Mouse (Mus musculus): ENCODE measurements at regions not wholly inside any gene's neighbourhood (a gene's known extent, or its start where the extent isn't known, plus 50 kb on each side); places are given as distances from the start of the nearest gene placed in this dataset.

- no peak overlapping the region for H3K4me3 ChIP-seq
- H3K27ac ChIP-seq = peak overlapping the region; percentile 50
- no peak for DNase-seq
- TF ChIP-seq POLR2A (IDR thresholded peaks at IDR 0.05; ENCODE audit: insufficient read depth, low read depth, low read length) = no peak
- TF ChIP-seq CTCF (IDR thresholded peaks at IDR 0.05) = no peak
- no peak for TF ChIP-seq EP300 (IDR thresholded peaks at IDR 0.05; ENCODE audit: insufficient read depth, low read depth, low read length)
- peaks cover 2% of the 10 kb centered on the region; the same call in 1 of the 2 replicates for H3K36me3 ChIP-seq (ENCODE audit: control insufficient read depth, insufficient read depth, low read length)
- no peak overlapping the region for H3K9ac ChIP-seq (ENCODE audit: low read depth, low read length)
- H3K79me2 ChIP-seq (replicated peaks; ENCODE audit: control insufficient read depth, insufficient read depth, low read length) = no peaks in the 10 kb centered on the region
- 66% methylated on average over 2 of the region's 2 CpGs for WGBS
- peaks cover 1% of the 10 kb centered on the region; the same call in 1 of the 2 replicates for H3K4me1 ChIP-seq (ENCODE audit: control insufficient read depth, insufficient read depth, low read length)
- H3K27me3 ChIP-seq (ENCODE audit: control insufficient read depth, insufficient read depth, low read length) = no peaks in the 10 kb centered on the region
- intact Hi-C loops (cut with DNase I) = loop anchor here (10.0 kb wide), 1 partner anchor 296 kb away; no protein-coding TSS in a partner anchor
Measured at GRCm38 (mm10) chr3:21269130-21269440, 807.4 kb upstream of the Tbl1xr1 start.

GRCm38 (mm10) chr3:21270788-21271187, 805.7 kb upstream of the Tbl1xr1 start:
- no peak for DNase-seq
- no peaks in the 10 kb centered on the region for H3K27me3 ChIP-seq (ENCODE audit: control insufficient read depth, insufficient read depth, low read length)
- H3K79me2 ChIP-seq (replicated peaks; ENCODE audit: control insufficient read depth, insufficient read depth, low read length) = no peaks in the 10 kb centered on the region
- WGBS = 85% methylated on average over 3 of the region's 3 CpGs
- H3K4me1 ChIP-seq (ENCODE audit: control insufficient read depth, insufficient read depth, low read length) = peaks cover 1% of the 10 kb centered on the region; the same call in 1 of the 2 replicates
- H3K9ac ChIP-seq (ENCODE audit: low read depth, low read length) = no peak overlapping the region
- H3K36me3 ChIP-seq (ENCODE audit: control insufficient read depth, insufficient read depth, low read length) = peaks cover 2% of the 10 kb centered on the region; the same call in 1 of the 2 replicates
- no peak overlapping the region; the same call in 1 of the 2 replicates for H3K27ac ChIP-seq
- H3K4me3 ChIP-seq = no peak overlapping the region
- intact Hi-C loops (cut with DNase I) = loop anchor here (5.0 kb wide), 2 partner anchors 137 to 188 kb away; no protein-coding TSS in a partner anchor
- TF ChIP-seq POLR2A (IDR thresholded peaks at IDR 0.05; ENCODE audit: insufficient read depth, low read depth, low read length) (no peak), EP300 (IDR thresholded peaks at IDR 0.05; ENCODE audit: insufficient read depth, low read depth, low read length) (no peak), CTCF (IDR thresholded peaks at IDR 0.05) (no peak)

GRCm38 (mm10) chr3:21272219-21272618, 804.2 kb upstream of the Tbl1xr1 start:
- H3K27ac ChIP-seq = peak overlapping the region; percentile 69
- peak; percentile 30 to 43 for DNase-seq
- H3K79me2 ChIP-seq (replicated peaks; ENCODE audit: control insufficient read depth, insufficient read depth, low read length) = no peaks in the 10 kb centered on the region
- no peak for TF ChIP-seq CTCF (IDR thresholded peaks at IDR 0.05)
- TF ChIP-seq EP300 (IDR thresholded peaks at IDR 0.05; ENCODE audit: insufficient read depth, low read depth, low read length) = peak; percentile 94
- TF ChIP-seq POLR2A (IDR thresholded peaks at IDR 0.05; ENCODE audit: insufficient read depth, low read depth, low read length) = no peak
- H3K9ac ChIP-seq (ENCODE audit: low read depth, low read length) = no peak overlapping the region
- H3K4me3 ChIP-seq = no peak overlapping the region
- peaks cover 1% of the 10 kb centered on the region; the same call in 1 of the 2 replicates for H3K4me1 ChIP-seq (ENCODE audit: control insufficient read depth, insufficient read depth, low read length)
- H3K36me3 ChIP-seq (ENCODE audit: control insufficient read depth, insufficient read depth, low read length) = peaks cover 2% of the 10 kb centered on the region; the same call in 1 of the 2 replicates
- WGBS = 60% methylated on average over 4 of the region's 4 CpGs
- intact Hi-C loops (cut with DNase I) = loop anchor here (2.0 to 5.0 kb wide), 3 partner anchors 77 to 190 kb away; no protein-coding TSS in a partner anchor
- H3K27me3 ChIP-seq (ENCODE audit: control insufficient read depth, insufficient read depth, low read length) = no peaks in the 10 kb centered on the region

DNA sequence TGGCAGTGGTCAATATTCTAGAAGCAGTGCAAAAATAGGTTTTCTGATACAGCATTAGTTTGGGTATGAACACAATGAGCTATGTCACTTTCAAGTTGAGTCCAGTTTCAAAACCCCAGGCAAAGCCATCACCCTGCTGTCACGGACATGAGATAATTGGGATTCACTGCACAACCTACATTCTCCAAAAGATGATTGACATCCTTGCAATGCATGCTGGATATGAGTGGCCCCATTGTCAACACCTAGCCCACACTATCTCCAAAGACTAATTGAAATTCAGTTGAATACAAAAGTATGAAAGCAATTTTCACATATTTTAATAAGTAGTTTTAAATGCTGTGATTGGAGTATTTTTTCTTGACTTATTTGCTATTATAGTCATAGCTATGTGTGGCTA, 783.7 kb upstream of the Tbl1xr1 start:
- no peaks in the 10 kb centered on the region for H3K36me3 ChIP-seq (ENCODE audit: control insufficient read depth, insufficient read depth, low read length)
- TF ChIP-seq POLR2A (IDR thresholded peaks at IDR 0.05; ENCODE audit: insufficient read depth, low read depth, low read length) (no peak), EP300 (IDR thresholded peaks at IDR 0.05; ENCODE audit: insufficient read depth, low read depth, low read length) (no peak), CTCF (IDR thresholded peaks at IDR 0.05) (no peak)
- H3K27ac ChIP-seq = no peak overlapping the region
- no peaks in the 10 kb centered on the region for H3K27me3 ChIP-seq (ENCODE audit: control insufficient read depth, insufficient read depth, low read length)
- H3K79me2 ChIP-seq (replicated peaks; ENCODE audit: control insufficient read depth, insufficient read depth, low read length) = no peaks in the 10 kb centered on the region
- H3K4me3 ChIP-seq = no peak overlapping the region
- DNase-seq = no peak
- intact Hi-C loops (cut with DNase I) = no loop called here
- no peak overlapping the region for H3K9ac ChIP-seq (ENCODE audit: low read depth, low read length)
- H3K4me1 ChIP-seq (ENCODE audit: control insufficient read depth, insufficient read depth, low read length) = no peaks in the 10 kb centered on the region
- WGBS = 79% methylated on average over 1 of the region's 1 CpGs

DNA sequence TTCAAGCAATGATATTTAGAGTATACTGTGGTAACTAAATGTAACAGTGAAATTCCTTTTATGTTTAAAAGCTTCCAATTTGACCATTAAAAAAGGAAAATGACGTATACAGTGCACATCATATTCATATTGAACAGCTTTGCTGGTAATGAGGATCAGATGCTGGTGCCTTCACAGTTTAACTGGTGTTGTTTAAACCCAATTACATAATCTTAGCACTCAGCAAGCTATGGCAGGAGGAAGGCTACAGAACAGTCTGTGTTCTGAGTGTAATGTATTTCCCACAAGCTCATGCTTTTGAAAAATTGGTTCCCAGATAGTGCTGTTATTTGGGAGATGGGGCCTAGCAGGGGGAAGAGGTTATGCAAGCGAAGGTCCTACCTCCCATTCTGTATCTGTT, 783.1 kb upstream of the Tbl1xr1 start:
- Histone ChIP-seq H3K4me3 (no peak overlapping the region), H3K36me3 (ENCODE audit: control insufficient read depth, insufficient read depth, low read length) (no peaks in the 10 kb centered on the region), H3K79me2 (replicated peaks; ENCODE audit: control insufficient read depth, insufficient read depth, low read length) (no peaks in the 10 kb centered on the region), H3K27me3 (ENCODE audit: control insufficient read depth, insufficient read depth, low read length) (no peaks in the 10 kb centered on the region), H3K4me1 (ENCODE audit: control insufficient read depth, insufficient read depth, low read length) (no peaks in the 10 kb centered on the region), H3K9ac (ENCODE audit: low read depth, low read length) (no peak overlapping the region), H3K27ac (no peak overlapping the region)
- TF ChIP-seq POLR2A (IDR thresholded peaks at IDR 0.05; ENCODE audit: insufficient read depth, low read depth, low read length) (no peak), EP300 (IDR thresholded peaks at IDR 0.05; ENCODE audit: insufficient read depth, low read depth, low read length) (no peak), CTCF (IDR thresholded peaks at IDR 0.05) (no peak)
- DNase-seq = no peak
- intact Hi-C loops (cut with DNase I) = no loop called here
- 85% methylated on average over 2 of the region's 2 CpGs for WGBS

DNA sequence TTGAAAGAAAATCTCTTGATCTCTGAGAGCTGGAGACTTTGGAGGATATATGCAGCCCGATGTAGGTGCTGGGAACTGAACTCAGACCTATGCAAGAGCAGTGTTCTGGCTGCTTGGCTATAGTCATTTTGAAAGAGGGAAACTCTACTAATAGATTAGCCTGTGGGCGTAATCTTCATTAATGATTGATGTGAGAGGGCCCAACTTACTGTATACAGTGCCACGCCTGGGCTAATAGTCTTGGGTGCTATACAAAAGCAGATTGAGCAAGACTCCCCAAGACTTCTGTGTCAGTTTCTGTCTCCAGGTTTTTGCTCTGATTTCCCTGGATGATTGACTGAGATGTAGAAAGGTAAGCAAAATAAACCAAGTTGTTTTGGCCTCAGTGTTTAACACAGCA, 781.7 kb upstream of the Tbl1xr1 start:
- intact Hi-C loops (cut with DNase I) = no loop called here
- Histone ChIP-seq H3K4me1 (ENCODE audit: control insufficient read depth, insufficient read depth, low read length) (no peaks in the 10 kb centered on the region), H3K27me3 (ENCODE audit: control insufficient read depth, insufficient read depth, low read length) (no peaks in the 10 kb centered on the region), H3K79me2 (replicated peaks; ENCODE audit: control insufficient read depth, insufficient read depth, low read length) (no peaks in the 10 kb centered on the region), H3K27ac (no peak overlapping the region), H3K4me3 (no peak overlapping the region), H3K36me3 (ENCODE audit: control insufficient read depth, insufficient read depth, low read length) (no peaks in the 10 kb centered on the region), H3K9ac (ENCODE audit: low read depth, low read length) (no peak overlapping the region)
- WGBS = 98% methylated on average over 3 of the region's 3 CpGs
- TF ChIP-seq POLR2A (IDR thresholded peaks at IDR 0.05; ENCODE audit: insufficient read depth, low read depth, low read length) (no peak), EP300 (IDR thresholded peaks at IDR 0.05; ENCODE audit: insufficient read depth, low read depth, low read length) (no peak), CTCF (IDR thresholded peaks at IDR 0.05) (no peak)
- no peak for DNase-seq
